Mouse (Mus musculus): Measurements from ENCODE around the gene Lrsam1. TPM values are rescaled to one million over a fixed set of nuclear protein-coding genes. Genes with fewer than 3 reads are reported as not detected.

Lrsam1 gene
- total and polyA plus RNA-seq, 2 experiments from 2014 or later, result 25.3 to 37.3 TPM

- DNase-seq (ENCODE audit: low spot score) (no peak), ATAC-seq (ENCODE audit: low FRiP score) (no peak)
- no peaks in the 10 kb centered on the region for H3K4me1 ChIP-seq (ENCODE audit: insufficient read depth, low read length)
These were observed 35.7 kb upstream of the Lrsam1 start for GRCm38 (mm10) chr2:32997081-32997480.

GRCm38 (mm10) chr2:32992130-32992529 lies 30.7 kb upstream of the Lrsam1 start:
- Histone ChIP-seq H3K4me1 (ENCODE audit: insufficient read depth, low read length) (no peaks in the 10 kb centered on the region), H3K27me3 (ENCODE audit: insufficient read depth, low read length) (no peaks in the 10 kb centered on the region), H3K9ac (replicated peaks; ENCODE audit: low read length, poor library complexity, severe bottlenecking) (no peak overlapping the region), H3K4me2 (ENCODE audit: low read depth, low read length, poor library complexity, severe bottlenecking) (no peak overlapping the region), H3K27ac (ENCODE audit: low read depth, low read length) (no peak overlapping the region), H3K9me3 (ENCODE audit: low read length) (no peaks in the 10 kb centered on the region), H3K36me3 (ENCODE audit: insufficient read depth, low read length) (peaks cover 21% of the 10 kb centered on the region), H3K4me3 (ENCODE audit: low read depth, low read length) (no peak overlapping the region)
- 74% methylated on average over 6 of the region's 6 CpGs for WGBS
- DNase-seq (ENCODE audit: low spot score) (no peak), ATAC-seq (ENCODE audit: low FRiP score) (no peak)
- TF ChIP-seq CTCF (IDR thresholded peaks at IDR 0.05), result no peak

More at GRCm38 (mm10) chr2:32997081-32997480, 35.7 kb upstream of the Lrsam1 start:
- TF ChIP-seq CTCF (IDR thresholded peaks at IDR 0.05), result no peak
- no peak overlapping the region for H3K27ac ChIP-seq (ENCODE audit: low read depth, low read length)
- H3K4me3 ChIP-seq (ENCODE audit: low read depth, low read length), result no peak overlapping the region
- H3K9ac ChIP-seq (replicated peaks; ENCODE audit: low read length, poor library complexity, severe bottlenecking), result no peak overlapping the region
- 59% methylated on average over 6 of the region's 6 CpGs for WGBS
- no peaks in the 10 kb centered on the region for H3K9me3 ChIP-seq (ENCODE audit: low read length)
- peaks cover 24% of the 10 kb centered on the region for H3K36me3 ChIP-seq (ENCODE audit: insufficient read depth, low read length)
- H3K4me2 ChIP-seq (ENCODE audit: low read depth, low read length, poor library complexity, severe bottlenecking), result no peak overlapping the region
- no peaks in the 10 kb centered on the region for H3K27me3 ChIP-seq (ENCODE audit: insufficient read depth, low read length)

- Histone ChIP-seq H3K4me3 (ENCODE audit: low read depth, low read length) (no peak overlapping the region), H3K36me3 (ENCODE audit: insufficient read depth, low read length) (peaks cover 24% of the 10 kb centered on the region), H3K9me3 (ENCODE audit: low read length) (no peaks in the 10 kb centered on the region), H3K27me3 (ENCODE audit: insufficient read depth, low read length) (no peaks in the 10 kb centered on the region), H3K27ac (ENCODE audit: low read depth, low read length) (no peak overlapping the region), H3K4me1 (ENCODE audit: insufficient read depth, low read length) (no peaks in the 10 kb centered on the region), H3K4me2 (ENCODE audit: low read depth, low read length, poor library complexity, severe bottlenecking) (no peak overlapping the region), H3K9ac (replicated peaks; ENCODE audit: low read length, poor library complexity, severe bottlenecking) (no peak overlapping the region)
- peak; percentile 73 for TF ChIP-seq CTCF (IDR thresholded peaks at IDR 0.05)
- no peak for DNase-seq (ENCODE audit: low spot score)
- 47% methylated on average over 13 of the region's 13 CpGs for WGBS
- ATAC-seq (ENCODE audit: low FRiP score), result no peak
These were observed 28.9 kb upstream of the Lrsam1 start for GRCm38 (mm10) chr2:32990167-32990832.

GRCm38 (mm10) chr2:32989376-32989775 lies 28.0 kb upstream of the Lrsam1 start:
- peaks cover 16% of the 10 kb centered on the region for H3K36me3 ChIP-seq (ENCODE audit: insufficient read depth, low read length)
- 78% methylated on average over 3 of the region's 3 CpGs for WGBS
- DNase-seq (ENCODE audit: low spot score) (no peak), ATAC-seq (ENCODE audit: low FRiP score) (no peak)
- H3K27ac ChIP-seq (ENCODE audit: low read depth, low read length), result no peak overlapping the region
- H3K4me1 ChIP-seq (ENCODE audit: insufficient read depth, low read length), result no peaks in the 10 kb centered on the region
- no peak overlapping the region for H3K4me3 ChIP-seq (ENCODE audit: low read depth, low read length)
- no peaks in the 10 kb centered on the region for H3K9me3 ChIP-seq (ENCODE audit: low read length)
- no peak overlapping the region for H3K9ac ChIP-seq (replicated peaks; ENCODE audit: low read length, poor library complexity, severe bottlenecking)
- TF ChIP-seq CTCF (IDR thresholded peaks at IDR 0.05), result no peak
- no peak overlapping the region for H3K4me2 ChIP-seq (ENCODE audit: low read depth, low read length, poor library complexity, severe bottlenecking)
- H3K27me3 ChIP-seq (ENCODE audit: insufficient read depth, low read length), result no peaks in the 10 kb centered on the region

- Histone ChIP-seq H3K36me3 (ENCODE audit: insufficient read depth, low read length) (peaks cover 7% of the 10 kb centered on the region), H3K9me3 (ENCODE audit: low read length) (no peaks in the 10 kb centered on the region), H3K27ac (ENCODE audit: low read depth, low read length) (no peak overlapping the region), H3K4me1 (ENCODE audit: insufficient read depth, low read length) (no peaks in the 10 kb centered on the region), H3K9ac (replicated peaks; ENCODE audit: low read length, poor library complexity, severe bottlenecking) (no peak overlapping the region), H3K4me3 (ENCODE audit: low read depth, low read length) (no peak overlapping the region), H3K4me2 (ENCODE audit: low read depth, low read length, poor library complexity, severe bottlenecking) (no peak overlapping the region), H3K27me3 (ENCODE audit: insufficient read depth, low read length) (no peaks in the 10 kb centered on the region)
- no peak for TF ChIP-seq CTCF (IDR thresholded peaks at IDR 0.05)
- ATAC-seq (ENCODE audit: low FRiP score) (no peak), DNase-seq (ENCODE audit: low spot score) (no peak)
- 67% methylated on average over 8 of the region's 8 CpGs for WGBS
These were observed 24.4 kb upstream of the Lrsam1 start for GRCm38 (mm10) chr2:32985844-32986243.

GRCm38 (mm10) chr2:32983617-32984016 lies 22.2 kb upstream of the Lrsam1 start:
- no peak for ATAC-seq (ENCODE audit: low FRiP score)
- Histone ChIP-seq H3K4me3 (ENCODE audit: low read depth, low read length) (no peak overlapping the region), H3K27ac (ENCODE audit: low read depth, low read length) (no peak overlapping the region), H3K4me2 (ENCODE audit: low read depth, low read length, poor library complexity, severe bottlenecking) (no peak overlapping the region), H3K27me3 (ENCODE audit: insufficient read depth, low read length) (no peaks in the 10 kb centered on the region), H3K4me1 (ENCODE audit: insufficient read depth, low read length) (no peaks in the 10 kb centered on the region), H3K9me3 (ENCODE audit: low read length) (no peaks in the 10 kb centered on the region), H3K9ac (replicated peaks; ENCODE audit: low read length, poor library complexity, severe bottlenecking) (no peak overlapping the region), H3K36me3 (ENCODE audit: insufficient read depth, low read length) (peaks cover 7% of the 10 kb centered on the region)
- WGBS, result 58% methylated on average over 6 of the region's 6 CpGs
- DNase-seq (ENCODE audit: low spot score), result no peak
- no peak for TF ChIP-seq CTCF (IDR thresholded peaks at IDR 0.05)
